Mouse (Mus musculus): ENCODE measurements around the gene Dnah7a.
"Not testable (repeated sequence)": the region's sequence is repeated elsewhere in the genome, so short reads cannot be mapped to it uniquely, and the experiment has no call there.

The Dnah7a gene

DNA sequence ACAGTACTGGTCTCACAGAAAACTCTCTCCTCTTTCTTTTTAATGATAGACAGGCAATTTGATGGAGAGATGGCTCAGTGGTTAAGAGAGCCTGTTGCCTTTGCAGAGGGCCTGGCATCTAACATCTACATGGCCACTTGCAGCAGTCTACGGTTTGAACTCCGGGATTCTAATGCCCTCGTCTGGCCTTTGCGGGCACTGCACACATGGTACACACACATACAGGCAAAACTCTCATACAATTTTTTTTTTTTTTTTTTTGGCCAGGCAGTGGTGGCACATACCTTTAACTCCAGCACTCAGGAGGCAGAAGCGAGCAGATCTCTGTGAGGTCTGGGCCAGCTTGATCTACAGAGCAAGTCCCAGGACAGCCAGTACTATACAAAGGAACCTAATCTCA lies 2.4 kb downstream of the Dnah7a start:
- DNase-seq (ENCODE audit: low spot score in 2 of 2), result no peak

DNA sequence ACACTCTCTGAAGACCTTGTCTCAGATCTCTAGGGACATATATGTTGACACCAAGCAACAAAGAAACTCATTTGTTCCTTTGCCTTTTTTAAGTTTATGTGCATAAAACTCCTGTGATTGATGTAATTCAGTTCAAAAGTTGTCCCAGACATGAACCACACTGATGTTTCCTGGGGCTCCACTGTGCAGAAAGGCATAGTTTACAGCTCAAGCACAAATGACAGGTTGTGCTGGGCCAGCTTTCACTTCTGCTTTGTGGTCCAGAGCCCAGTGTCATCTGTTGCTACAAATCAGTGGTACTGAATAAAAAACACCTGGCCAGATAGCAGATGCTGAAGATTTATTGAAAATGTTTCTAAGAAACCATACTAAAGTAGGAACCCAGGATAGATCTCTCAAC lies 42.3 kb downstream of the Dnah7a start:
- not testable (repeated sequence) for DNase-seq (ENCODE audit: low spot score in 2 of 2)

DNA sequence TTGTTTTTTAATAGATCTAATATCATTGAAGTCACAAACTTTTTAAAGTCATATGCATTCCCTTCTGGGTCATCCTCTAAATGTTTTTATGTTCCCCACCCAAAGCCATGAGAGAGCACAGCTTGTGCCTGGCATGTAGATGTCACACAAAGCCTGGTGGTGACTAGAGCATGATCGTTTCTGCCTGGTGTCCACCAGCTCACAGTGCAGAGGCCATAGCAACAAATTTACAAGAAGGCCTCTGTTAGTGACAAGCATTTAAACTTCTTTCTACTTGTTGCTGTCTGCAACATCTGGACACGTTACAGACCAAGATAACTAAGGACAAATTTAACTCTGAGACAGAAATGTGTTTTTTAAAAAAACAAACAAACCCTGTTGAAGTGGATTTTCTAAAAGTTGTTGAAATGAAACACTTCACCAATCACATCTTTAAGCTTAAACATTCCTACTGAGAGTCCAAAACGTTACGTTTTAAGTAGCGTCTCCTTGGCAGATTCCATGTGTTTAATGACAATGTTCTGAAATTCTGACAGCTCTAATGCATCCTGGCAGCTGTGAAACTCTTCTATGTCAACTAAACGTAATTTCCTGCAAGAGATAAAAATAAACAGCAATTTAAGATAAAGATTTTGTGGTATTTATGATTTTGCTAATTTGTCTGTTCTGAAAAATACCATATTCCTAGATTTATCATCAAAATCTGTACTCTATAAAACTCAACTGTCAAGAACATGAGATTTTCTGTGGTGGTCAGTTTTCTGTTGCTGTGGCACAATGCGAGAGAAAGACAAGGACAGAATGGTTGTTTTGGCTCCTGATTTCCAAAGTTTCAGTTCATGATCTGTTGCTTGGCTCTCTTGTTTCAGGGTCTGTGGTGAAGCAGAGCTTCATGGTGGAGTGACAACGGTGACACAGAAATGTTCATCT lies 66.5 kb downstream of the Dnah7a start:
- DNase-seq (ENCODE audit: low spot score in 2 of 2), result no peak

DNA sequence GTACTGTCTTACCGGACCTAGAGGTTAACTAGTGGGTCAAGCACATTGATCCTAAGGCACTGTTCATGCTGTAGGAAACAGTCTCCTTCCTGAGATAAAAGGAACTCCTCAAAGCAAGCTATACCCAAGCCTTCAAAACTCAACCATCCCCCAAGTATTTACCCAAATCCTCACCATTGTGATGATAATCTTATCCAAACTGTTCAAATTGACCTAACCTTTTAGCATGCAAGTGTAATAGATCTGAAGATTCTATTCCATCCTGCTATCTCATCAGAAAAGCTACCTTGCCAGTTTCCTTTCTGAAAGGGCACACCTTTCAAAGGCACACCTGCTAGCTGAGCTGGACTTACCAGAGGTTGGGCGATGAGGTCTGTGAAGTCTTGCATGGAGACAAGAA lies 70.9 kb downstream of the Dnah7a start:
- DNase-seq (ENCODE audit: low spot score in 2 of 2), result not testable (repeated sequence)

DNA sequence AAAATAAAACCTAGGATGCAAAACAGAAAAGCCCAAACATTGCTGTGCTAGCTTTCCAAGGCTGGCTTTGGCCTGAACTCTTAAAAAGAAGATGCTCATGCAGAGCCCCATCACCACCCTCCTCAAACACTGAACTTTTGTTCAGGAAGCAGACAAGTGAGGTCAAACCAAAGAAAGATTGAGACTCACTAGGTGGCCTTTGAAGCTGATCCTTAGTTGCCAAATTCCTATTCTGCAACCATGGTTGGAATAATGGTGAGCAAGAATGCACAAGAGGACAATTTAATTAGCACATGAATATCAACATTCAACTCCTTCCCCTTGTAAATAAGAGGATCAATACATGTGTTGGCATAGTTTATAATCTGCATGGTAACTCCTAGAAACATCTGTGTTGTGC lies 74.5 kb downstream of the Dnah7a start:
- not testable (repeated sequence) for DNase-seq (ENCODE audit: low spot score in 2 of 2)

DNA sequence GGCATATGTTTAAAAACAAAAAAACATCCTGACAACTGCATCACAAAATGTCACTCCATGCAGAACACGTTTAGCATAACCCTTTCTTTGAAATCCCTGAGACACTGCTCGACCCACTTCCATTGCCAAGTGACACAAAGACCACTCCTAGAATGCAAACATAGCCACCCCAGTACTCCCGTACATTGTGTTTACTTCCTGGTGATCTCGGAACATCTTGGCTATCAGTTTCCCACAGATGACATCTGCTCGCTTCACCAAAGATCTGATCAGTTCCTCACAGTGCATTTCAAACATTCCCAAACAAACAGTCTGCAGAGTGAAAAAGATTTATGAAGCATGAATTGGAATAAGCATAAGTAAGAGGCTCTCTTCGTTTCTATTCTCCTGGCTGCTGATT lies 76.6 kb downstream of the Dnah7a start:
- no peak for DNase-seq (ENCODE audit: low spot score in 2 of 2)

DNA sequence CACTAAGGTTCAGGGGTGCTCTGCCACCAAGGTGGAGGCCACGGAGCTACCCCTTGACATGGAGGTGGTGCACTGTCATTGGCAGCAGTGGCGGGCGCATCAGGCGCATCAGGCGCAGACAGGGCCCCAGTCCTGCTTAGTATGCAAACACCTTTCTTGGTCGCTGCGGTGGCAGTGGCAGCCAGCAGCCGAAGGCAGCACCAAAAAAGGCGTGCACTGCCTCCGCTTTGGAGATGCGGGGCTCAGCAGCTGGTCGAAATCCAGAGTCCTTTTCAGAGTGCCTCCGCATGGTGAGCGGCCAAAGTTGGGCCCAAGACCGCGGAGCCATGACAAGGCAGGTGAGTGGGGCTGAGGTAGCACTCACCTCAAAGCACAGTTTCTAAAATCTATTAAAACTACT lies 93.1 kb downstream of the Dnah7a start:
- DNase-seq (ENCODE audit: low spot score in 2 of 2), result no peak

DNA sequence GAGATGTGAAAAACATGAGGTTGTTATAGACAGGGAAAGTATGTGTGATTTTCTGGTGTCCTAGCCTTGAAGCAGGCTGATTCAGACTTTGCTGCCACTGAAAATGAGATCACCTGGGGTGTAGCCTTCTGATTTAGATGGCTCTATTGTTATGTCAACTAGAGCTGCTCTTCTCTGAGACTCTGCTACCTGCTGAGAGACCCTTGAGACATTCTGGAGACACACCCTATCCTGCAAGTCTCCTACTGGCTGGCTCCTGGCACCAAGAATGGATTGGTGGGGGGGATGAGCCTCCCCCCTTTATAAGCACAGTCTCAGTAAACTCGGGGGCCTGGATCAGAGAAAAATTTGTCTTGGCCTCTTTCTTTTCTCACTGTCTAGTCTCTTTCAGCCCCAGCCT lies 125.3 kb downstream of the Dnah7a start:
- not testable (repeated sequence) for DNase-seq (ENCODE audit: low spot score in 2 of 2)

DNA sequence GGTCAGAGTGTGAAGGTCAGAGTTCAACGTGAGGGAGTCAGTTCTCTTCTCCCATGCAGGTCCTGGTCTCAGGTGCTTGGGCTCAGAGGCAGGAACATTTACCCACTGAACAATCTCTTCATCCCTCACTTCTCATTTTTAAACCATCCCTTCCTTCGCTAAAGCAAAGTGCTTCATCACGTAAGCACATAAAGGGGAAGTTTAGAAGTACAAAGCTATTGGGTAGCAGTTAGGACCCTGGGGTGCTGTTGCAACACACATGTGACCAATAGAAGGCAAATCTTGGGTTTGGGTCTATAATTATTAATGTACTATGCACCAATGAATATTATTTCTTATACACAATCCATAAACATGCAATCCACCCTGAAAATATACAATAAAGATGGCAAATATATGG lies 148.7 kb downstream of the Dnah7a start:
- DNase-seq (ENCODE audit: low spot score in 2 of 2), result not testable (repeated sequence)

DNA sequence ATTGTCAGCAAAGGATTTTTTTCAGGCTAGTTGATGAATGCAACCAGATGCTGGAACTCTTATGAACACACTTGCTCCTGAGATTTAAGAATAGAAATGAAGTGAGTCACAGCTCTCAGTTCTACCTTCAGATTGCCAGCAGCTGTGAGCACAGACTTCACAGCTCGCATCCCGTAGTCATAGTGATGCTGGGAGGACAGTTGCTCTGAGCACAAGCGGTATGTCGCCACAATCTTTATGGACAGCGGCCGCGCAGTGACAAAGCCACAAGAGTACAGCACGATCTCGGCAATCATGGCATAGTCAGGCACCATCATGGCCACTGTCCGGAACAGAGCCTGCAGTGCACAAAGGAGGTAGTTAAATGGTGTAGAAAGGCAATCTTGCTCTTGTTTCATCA lies 159.6 kb downstream of the Dnah7a start:
- not testable (repeated sequence) for DNase-seq (ENCODE audit: low spot score in 2 of 2)

DNA sequence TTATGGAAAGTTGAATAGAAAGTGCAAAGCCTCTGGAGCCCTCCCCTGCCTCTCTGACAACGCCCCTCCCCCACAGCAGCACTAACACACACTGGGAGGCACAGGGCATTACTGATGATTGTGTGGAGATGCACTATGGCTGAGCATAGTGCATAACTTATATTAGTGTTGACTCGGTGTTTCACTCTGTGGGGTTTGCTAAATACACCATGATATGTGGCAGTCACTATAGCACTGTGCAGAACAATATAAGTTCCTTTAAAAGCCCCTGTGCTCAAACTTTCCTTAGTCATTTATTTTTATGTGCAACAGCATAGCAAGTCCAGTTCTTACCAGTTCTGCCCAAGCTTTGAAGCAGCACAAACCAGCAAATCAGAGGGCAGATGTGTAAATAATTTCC lies 168.2 kb downstream of the Dnah7a start:
- not testable (repeated sequence) for DNase-seq (ENCODE audit: low spot score in 2 of 2)

DNA sequence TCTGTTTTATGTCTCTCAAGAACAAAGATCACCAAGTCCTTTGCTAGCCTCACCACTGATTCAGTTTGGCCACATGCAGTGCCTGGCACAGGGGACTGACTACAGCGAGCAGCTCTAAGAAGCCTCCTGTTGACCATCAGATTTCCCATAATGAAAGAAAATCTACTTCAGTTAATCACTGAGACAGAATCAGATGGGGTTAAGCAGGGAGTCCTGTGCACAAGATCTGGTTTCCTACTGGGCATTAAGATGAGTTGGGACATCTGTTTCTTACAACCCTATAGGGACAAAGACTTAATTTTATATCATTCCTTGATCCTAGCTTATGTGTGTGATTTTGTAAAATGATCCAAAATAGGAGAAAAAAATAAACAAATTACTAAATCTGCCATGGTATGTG lies 171.8 kb downstream of the Dnah7a start:
- DNase-seq (ENCODE audit: low spot score in 2 of 2), result not testable (repeated sequence)

DNA sequence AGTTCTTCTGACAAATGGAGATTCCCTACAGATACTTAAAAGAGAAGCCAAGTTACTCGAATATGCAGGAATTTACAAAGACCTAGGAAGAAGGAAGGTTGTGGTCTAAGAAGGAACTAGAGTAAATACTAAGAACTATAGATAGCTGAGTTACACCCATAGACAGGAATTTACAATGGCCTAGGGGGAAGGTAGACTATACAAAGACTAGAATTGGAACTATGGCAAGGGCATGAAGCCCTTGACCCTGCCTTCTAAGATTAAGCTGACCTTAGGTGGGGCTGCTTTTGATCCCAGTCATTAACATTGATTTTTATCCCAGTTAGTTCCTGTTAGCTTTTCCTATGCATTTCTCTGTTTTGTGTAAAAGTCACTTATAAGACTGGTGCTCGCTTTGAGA lies 180.6 kb downstream of the Dnah7a start:
- not testable (repeated sequence) for DNase-seq (ENCODE audit: low spot score in 2 of 2)

DNA sequence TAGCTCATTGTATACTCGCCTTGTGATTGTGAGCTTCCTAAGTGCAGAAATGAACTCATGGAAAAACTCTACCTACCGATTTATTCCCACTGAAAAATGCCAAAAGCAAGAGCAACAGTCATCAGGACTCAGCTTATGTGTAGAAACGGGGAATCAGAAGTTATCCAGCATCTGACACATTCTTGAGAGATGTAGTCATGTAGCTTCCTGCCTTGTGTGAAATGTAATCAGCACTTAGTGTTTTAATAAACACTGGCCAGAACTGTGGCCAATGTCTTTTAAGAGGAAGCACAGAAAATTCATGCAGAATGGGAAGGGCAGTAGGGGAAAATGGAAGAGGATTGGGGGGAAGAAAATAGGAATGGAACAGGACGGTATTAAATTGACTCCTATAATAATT lies 232.9 kb downstream of the Dnah7a start:
- DNase-seq (ENCODE audit: low spot score in 2 of 2), result no peak

DNA sequence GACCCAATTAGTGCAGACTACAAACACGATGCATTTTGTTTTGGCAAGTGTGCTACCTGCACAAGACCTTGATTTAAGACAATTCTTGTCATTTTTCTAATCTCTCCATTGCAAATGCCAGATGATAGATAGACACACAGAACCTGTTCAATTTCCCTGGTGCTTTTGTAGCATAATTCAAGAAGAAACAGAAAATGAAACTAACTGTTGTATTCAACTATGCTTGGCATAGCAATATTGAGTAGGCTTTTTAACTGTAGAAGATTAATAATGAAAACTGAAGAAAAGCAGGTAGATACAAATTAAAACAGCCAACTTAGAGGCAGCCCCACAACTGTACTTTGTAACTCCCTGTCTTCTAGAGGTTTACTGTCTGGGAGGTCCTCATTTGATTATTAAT lies 234.5 kb downstream of the Dnah7a start:
- DNase-seq (ENCODE audit: low spot score in 2 of 2), result not testable (repeated sequence)

DNA sequence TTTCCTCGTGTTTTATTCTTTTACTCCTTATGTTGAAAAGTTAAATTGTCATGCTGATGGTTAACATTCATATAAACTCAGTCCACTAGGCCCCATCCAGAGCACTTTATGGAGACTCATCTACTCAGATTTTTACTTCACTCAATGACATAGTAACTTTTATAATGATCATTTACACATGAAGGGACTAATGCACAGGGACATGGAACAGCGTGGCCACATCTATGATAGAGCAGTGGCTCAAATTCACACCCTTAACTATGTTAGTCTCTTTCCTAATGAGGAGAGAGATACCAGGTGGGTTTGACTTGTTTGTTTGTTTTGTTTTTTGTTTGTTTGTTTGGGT lies 239.3 kb downstream of the Dnah7a start:
- DNase-seq (ENCODE audit: low spot score in 2 of 2), result no peak

DNA sequence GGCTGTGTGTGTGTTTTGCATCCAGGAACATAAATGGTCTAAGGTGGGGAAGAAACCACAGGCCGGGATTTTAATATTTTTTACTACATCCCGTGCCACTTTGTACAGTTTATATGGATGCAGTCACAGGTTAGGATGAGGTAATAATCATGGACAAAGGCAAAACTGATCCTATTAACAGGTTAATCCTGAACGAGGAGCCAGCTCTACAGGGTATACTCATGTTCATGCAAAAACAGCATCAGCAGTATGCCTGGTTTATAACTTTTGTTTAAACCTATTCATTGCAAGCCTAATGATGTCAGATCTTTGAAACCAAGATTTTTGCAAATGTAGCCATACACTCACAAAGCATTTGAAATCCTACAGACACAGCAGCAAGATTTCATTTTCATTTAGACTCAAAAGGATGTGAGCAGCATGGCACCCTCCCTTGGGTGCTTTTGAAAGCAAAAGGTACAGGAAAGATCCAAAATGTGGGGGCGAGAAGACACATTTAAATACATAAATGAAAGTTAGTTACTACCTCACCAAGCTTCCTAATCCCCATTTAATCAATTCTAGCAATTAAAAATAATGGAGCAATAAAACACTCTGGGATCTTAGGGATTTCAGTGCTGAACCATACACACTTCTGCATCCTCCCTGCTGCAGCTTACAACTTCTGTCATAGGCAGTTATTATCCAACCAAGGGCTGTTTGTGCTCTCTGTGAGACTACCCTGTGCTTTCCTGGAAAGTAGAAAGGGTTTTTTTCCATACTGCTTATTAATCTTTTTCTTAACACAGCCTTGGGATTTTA lies 239.9 kb downstream of the Dnah7a start:
- DNase-seq (ENCODE audit: low spot score in 2 of 2), result not testable (repeated sequence)

DNA sequence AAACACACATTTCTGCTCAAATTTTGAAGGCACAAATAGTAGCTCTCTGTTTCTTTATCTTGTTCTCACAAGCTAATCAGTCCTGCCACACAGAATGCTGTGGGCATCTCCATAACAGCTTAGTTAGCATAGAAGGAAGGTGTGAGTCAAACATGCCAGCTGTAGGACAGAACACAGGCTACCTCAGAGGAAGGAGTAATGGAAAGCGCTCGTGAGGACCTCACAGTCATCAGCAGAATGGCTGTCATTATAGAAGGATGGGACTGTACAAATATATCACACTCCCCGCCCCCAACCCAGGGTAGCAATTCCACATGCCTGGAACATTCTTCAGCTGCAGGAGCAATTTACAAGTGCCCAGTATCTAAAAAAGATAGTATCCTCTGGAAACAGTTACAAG lies 267.4 kb downstream of the Dnah7a start:
- DNase-seq (ENCODE audit: low spot score in 2 of 2), result not testable (repeated sequence)

DNA sequence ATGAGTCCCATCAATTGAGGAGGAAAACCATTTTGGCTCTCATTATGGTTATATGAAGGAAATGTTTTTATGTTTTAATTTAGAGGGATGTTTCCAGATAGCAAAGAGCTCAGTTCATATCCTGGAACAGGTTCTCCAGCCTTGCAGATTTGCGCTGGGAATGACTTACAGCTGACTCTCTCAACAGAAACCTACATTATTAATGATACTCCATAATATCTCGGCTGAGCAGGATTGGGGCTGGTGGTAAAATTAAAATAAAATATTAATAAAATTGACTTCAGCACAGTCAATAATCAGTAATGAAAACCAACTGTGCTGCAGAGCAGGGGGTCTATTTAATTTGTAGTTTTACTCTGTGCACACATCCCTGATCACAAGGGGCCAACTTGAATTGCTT lies 274.2 kb downstream of the Dnah7a start:
- not testable (repeated sequence) for DNase-seq (ENCODE audit: low spot score in 2 of 2)

DNA sequence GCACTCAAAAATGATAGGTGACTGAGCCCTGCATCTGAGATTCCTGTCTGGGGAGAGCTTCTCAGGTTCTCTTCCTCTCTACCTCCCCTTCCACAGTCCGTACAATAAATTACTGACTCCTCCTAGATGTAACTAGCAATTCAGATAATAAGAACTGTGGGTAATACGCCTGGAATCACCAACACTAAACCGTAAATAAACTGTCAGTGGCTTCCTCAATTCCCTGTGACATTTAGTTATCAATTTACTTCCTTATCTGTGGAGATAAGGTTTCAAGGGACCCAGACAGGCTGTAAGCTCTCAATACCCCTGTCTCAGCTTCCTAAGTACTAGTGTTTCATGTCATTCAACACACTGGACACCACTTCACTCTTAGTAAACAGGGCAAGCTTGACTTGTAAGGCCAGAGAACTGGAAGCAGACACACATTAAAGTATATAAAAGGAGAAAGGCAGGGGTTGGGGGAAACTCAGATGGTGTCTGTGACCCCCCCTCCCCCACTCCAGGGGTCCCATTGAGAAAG lies 300.7 kb downstream of the Dnah7a start:
- DNase-seq (ENCODE audit: low spot score in 2 of 2), result no peak

DNA sequence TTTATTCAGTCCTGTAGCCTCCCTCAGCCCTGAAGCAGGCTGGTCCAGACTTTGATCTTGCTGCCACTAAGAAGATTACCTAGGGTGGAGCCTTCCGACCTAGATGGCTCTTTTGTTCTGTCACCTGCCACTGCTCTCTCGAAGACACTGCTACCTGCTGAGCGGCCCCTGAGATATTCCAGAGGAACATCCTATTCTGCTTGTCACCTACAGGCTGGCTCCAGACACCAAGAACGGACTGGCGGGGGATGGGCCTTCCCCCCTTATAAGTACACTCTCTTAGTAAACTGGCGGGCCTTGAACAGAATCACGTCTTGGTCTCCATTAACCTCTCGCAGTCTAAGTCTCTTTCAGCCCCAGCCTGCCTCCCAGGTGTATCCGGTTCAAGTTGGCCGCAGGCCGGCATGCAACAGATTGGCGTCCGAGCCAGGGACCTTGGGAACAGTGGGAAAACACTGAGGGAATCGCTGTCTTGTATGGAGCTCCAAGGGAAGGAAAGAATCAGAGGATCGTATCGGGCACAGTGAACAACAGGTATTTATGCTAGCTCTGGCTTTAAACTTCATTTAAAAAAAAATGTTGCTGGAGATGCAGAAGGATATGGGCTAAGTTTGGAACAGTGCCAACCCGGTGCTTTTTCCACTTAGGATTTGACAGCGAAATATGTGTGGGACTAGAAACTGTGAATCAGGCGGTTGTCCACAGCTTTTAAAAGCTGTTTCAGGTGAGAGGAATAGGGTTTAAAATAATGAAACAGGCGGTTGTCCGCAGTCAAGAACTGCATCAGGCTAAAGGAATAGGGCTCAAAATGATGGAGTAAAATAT lies 312.4 kb downstream of the Dnah7a start:
- DNase-seq (ENCODE audit: low spot score in 2 of 2), result not testable (repeated sequence)

DNA sequence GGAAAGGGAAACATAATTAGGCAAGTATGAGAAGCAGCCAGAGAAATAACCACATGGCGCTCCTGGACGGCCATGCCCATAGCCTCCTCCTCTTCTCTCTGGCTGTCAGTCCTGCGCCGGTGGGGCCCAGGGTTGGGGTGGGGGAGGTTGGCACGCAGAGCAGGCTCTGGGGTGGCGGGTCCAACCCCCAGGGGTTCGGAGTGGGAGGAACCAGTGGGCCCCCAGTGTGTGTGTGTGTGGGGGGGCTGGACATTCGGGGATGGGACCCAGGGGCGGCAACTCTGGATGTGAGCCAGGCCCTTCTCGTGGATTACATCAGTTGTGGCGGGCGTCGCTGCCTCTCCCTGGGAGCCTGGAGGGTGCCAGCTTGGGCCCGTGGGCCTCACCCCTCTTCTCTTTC lies 317.8 kb downstream of the Dnah7a start:
- no peak for DNase-seq (ENCODE audit: low spot score in 2 of 2)

Measured in urinary bladder, postnatal 36 days (tissue).